Mouse (Mus musculus) midbrain, embryonic 16.5 days (tissue): Measurements from ENCODE around the gene Zpr1. TPM values are rescaled to one million over a fixed set of nuclear protein-coding genes. Genes with fewer than 3 reads are reported as not detected.
"Not testable (repeated sequence)": the region's sequence is repeated elsewhere in the genome, so short reads cannot be mapped to it uniquely, and the experiment has no call there.

ENCODE experiments used
- ATAC-seq: fragments of 200-750 bp; cut with Nextera tagmentation; 2 replicates; pipeline ENCODE4 v1.8.0; 2017; ENCODE audit warnings: moderate TSS enrichment
- H3K27ac ChIP-seq: fragments of 300-500 bp; sonication (generic); 2 replicates; pipeline ENCODE4 v1.5.1; 2014; ENCODE audit warnings: mild to moderate bottlenecking, low read length, mixed read lengths
- H3K27me3 ChIP-seq: fragments of 300-500 bp; sonication (generic); 2 replicates; pipeline ENCODE4 v1.6.1; 2014; ENCODE audit warnings: low read depth, low read length, mixed read lengths; ENCODE audit not compliant: control insufficient read depth, insufficient read depth
- H3K36me3 ChIP-seq: fragments of 300-500 bp; sonication (generic); 2 replicates; pipeline ENCODE4 v1.6.1; 2014; ENCODE audit warnings: mild to moderate bottlenecking, low read length, moderate library complexity, mixed read lengths; ENCODE audit not compliant: control insufficient read depth, insufficient read depth
- H3K4me1 ChIP-seq: fragments of 300-500 bp; sonication (generic); 2 replicates; pipeline ENCODE4 v1.6.1; 2014; ENCODE audit warnings: mild to moderate bottlenecking, low read length, mixed read lengths; ENCODE audit not compliant: control insufficient read depth, insufficient read depth
- H3K4me2 ChIP-seq: fragments of 300-500 bp; sonication (generic); 2 replicates; pipeline ENCODE4 v1.6.1; 2014; ENCODE audit warnings: mild to moderate bottlenecking, low read length, mixed read lengths
- H3K4me3 ChIP-seq: fragments of 300-500 bp; sonication (generic); 2 replicates; pipeline ENCODE4 v1.5.1; 2014; ENCODE audit warnings: low read depth, mild to moderate bottlenecking, low read length, moderate library complexity, mixed read lengths
- H3K9ac ChIP-seq: fragments of 300-500 bp; sonication (generic); 2 replicates; pipeline ENCODE4 v1.6.1; 2014; ENCODE audit warnings: low read depth, low read length, mixed read lengths
- H3K9me3 ChIP-seq: fragments of 300-500 bp; sonication (generic); replicated peaks from 2 replicates; pipeline ENCODE4 v1.6.1; 2014; ENCODE audit warnings: mild to moderate bottlenecking, low read length, mixed read lengths; ENCODE audit not compliant: control insufficient read depth, poor library complexity, severe bottlenecking
- WGBS: fragments of 180-500 bp; shearing (Covaris S2); extraction: QIAGEN DNeasy Blood & Tissue Kit; methylation state at CpG from one replicate; pipeline ENCODE4 v1.1.7; 2014; 5-methylcytosine and 5-hydroxymethylcytosine counted together
- polyA plus RNA-seq: library from polyadenylated mRNA; unstranded; fragments of >200 nt; fragmentation: Nextera tagmentation; extraction: Ambion mirVana; gene quantifications from 2 replicates; pipeline ENCODE4 v1.2.1, GENCODE M21; 2015

Gene Zpr1
- polyA plus RNA-seq, 1 experiment from 2014 or later = 63.4 TPM

DNA sequence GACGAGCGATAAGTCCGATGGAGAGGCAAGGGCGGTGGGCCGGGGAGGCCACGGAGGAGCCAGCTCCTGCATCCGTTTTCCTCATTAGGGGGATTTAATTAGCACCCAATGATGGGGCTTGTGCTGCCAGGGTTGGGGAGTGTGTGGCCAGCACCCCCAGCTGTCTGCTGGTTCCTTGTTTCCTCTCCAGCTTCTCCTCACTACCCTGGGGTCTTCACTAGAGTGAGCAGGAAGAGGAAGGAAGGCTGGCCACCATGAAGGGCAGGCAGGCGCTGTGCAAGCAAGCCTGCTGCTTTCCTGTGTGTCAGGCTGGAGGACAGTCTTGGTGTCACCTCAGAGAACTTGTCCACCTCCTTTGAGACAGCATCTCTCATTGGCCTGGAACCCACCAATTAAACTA lies 44.0 kb downstream of the Zpr1 start:
- H3K36me3 ChIP-seq = no peaks in the 10 kb centered on the region
- no peaks in the 10 kb centered on the region for H3K9me3 ChIP-seq
- H3K4me1 ChIP-seq = peaks cover 16% of the 10 kb centered on the region
- H3K27me3 ChIP-seq = no peaks in the 10 kb centered on the region
- WGBS = 50% methylated on average over 8 of the region's 8 CpGs
- H3K9ac ChIP-seq = no peak overlapping the region
- no peak for ATAC-seq
- no peak overlapping the region for H3K27ac ChIP-seq
- H3K4me3 ChIP-seq = no peak overlapping the region
- no peak overlapping the region for H3K4me2 ChIP-seq

DNA sequence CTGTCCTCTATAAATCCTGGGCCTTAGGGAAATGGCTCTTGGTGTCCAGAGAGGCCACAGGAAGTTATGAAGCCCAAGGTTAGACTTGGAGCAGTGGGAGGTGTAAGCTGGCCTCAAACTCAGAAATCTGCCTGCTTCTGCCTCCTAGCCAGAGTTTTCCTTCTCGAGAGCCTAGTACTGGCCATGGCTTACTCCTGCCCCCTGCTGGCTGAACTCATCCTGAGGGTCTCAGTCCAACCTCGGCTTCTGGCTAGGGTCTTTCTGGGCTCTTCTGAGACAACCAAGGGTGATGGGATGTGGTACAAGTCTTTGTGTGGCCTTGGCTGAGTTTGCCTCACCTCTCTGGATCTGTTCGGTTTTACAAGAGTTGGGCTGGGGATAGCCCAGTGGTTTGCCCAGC lies 45.1 kb downstream of the Zpr1 start:
- no peak overlapping the region for H3K4me2 ChIP-seq
- no peaks in the 10 kb centered on the region for H3K36me3 ChIP-seq
- H3K9me3 ChIP-seq = no peaks in the 10 kb centered on the region
- H3K4me1 ChIP-seq = peaks cover 16% of the 10 kb centered on the region
- no peak for ATAC-seq
- H3K9ac ChIP-seq = no peak overlapping the region
- no peak overlapping the region for H3K4me3 ChIP-seq
- H3K27ac ChIP-seq = no peak overlapping the region
- no peaks in the 10 kb centered on the region for H3K27me3 ChIP-seq
- 89% methylated on average over 3 of the region's 3 CpGs for whole genome bisulfite sequencing

DNA sequence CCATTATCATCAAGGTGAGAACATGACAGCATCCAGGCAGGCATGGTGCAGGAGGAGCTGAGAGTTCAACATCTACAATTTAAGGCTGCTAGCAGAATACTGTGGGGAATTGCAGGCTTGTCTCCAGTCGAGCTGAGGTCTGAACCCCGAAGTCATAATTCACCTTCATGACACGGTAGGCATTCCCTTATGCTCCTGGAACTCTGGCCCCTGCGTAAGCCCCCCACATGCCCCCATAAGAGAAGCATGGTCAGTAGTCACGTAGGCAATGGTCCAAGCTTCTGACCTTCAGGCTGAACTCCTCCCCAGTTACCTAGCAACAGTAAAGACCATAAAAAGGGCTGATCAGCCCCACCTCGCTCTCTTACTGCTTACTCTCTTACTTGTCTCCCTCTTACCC lies 47.0 kb downstream of the Zpr1 start, which contains the start of gene 4931429L15Rik:
TSS of gene 4931429L15Rik (minus strand) at position 101 of the 400 bp plus-strand sequence.
- H3K27me3 ChIP-seq, H3K27ac ChIP-seq, H3K4me3 ChIP-seq, H3K9ac ChIP-seq, H3K9me3 ChIP-seq, ATAC-seq, H3K36me3 ChIP-seq, H3K4me2 ChIP-seq: not testable (repeated sequence)
- 82% methylated on average over 6 of the region's 6 CpGs for WGBS
- H3K4me1 ChIP-seq = peaks cover 16% of the 10 kb centered on the region

DNA sequence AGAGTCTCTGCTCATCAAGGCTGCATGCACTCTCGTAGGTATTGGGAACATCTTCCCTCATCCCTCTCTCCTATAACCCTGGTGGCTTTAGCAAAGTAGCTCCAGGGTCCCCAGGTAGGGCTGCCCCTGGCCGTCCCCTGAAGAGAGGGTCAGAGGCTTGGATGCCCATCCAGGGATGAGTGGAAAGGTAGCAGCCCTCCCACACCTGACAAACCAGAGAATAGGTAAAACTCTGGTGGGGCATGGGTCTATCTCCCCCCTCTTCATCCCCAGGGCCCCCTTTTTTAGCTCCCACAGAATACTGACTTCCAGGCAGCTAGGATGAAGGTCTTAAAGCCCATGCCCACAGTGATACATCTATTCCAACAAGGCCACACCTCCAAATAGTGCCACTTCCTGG lies 47.6 kb downstream of the Zpr1 start:
- Histone ChIP-seq H3K4me1 (peaks cover 11% of the 10 kb centered on the region), H3K9me3 (no peaks in the 10 kb centered on the region), H3K4me2 (no peak overlapping the region), H3K4me3 (no peak overlapping the region), H3K27me3 (no peaks in the 10 kb centered on the region), H3K27ac (no peak overlapping the region), H3K9ac (no peak overlapping the region), H3K36me3 (no peaks in the 10 kb centered on the region)
- 92% methylated on average over 2 of the region's 2 CpGs for WGBS
- ATAC-seq = no peak

DNA sequence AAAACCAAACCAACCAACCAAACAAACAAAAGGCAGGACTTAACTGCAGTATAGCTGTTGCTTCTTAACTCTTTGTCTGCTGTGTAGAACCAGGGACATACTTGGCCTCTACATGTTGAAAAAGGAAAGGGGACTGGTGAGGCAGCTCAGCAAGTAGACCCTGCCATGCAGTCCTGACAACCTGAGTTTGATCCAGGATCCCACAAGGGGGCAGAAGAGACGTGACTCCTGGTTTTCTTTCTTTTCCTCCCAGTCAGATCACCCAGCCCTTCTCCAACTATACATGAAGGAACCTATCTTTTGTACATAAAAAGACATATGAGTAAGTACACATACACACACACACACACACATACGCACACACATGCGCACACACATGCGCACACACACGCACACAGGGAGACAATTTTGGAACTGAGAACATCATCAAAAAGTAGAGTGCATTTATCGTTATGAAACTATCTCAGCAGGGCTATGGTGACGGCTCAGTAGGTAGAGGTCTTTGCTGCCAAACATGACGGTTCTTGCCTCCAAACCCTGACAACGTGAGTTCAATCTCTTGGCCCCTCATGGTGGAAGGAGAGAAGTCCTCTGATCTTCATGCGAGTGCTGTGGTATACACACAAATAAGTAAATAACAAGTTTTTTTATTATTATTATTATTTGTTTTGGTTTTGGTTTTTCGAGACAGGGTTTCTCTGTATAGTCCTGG lies 54.0 kb downstream of the Zpr1 start:
- H3K9ac ChIP-seq = no peak overlapping the region
- no peak for ATAC-seq
- H3K36me3 ChIP-seq = no peaks in the 10 kb centered on the region
- no peak overlapping the region for H3K27ac ChIP-seq
- H3K4me2 ChIP-seq = no peak overlapping the region
- no peak overlapping the region for H3K4me3 ChIP-seq
- peaks cover 15% of the 10 kb centered on the region for H3K4me1 ChIP-seq
- WGBS = 90% methylated on average over 11 of the region's 11 CpGs
- H3K9me3 ChIP-seq = no peaks in the 10 kb centered on the region
- no peaks in the 10 kb centered on the region for H3K27me3 ChIP-seq

DNA sequence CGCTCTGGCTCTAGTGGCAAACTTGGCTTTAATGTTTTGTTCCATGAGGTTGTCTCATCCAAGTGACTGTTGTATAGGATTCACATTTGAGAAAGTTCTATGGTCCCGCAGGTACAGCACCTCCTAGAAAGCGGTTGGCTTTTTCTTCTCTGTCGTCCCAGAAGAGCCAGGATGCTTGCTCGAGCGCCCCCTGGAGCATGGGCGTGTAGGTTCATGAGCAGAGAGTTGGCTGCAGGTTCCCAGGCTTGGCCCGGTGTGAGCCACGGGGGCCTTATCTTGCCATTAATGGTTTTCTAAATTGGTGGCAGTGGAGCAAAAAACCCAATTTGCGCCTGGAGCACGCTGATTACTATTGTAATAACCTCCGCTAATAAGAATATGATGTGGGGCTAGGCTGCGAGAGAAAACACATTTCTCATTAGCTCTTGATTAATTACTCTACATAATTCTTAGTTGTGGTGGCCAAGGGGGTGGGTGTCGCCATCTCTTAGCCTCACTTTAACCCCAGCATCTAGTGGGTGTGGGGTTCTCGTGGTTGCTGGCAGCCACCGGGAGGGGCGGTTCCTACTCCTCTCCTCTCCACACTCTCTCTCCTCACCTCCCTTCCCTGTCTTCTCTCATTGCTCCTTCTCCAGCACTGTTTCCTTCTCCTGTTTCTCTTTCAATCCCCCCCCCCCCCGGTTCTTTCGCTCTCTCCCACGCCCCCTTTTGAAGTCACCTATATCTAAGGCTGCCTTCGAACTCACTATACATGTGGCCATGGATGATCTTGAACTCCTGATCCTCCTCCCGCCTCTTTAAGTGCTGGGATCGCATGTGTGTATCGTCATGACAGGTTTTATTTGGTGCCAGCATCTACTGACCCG lies 55.1 kb downstream of the Zpr1 start:
- 0 out of 2 replicates have a peak, but pooled peaks have one; percentile 11 for ATAC-seq
- Histone ChIP-seq H3K9ac (peak overlapping the region; percentile 62), H3K4me2 (peak overlapping the region; percentile 38; the same call in 1 of the 2 replicates), H3K9me3 (no peaks in the 10 kb centered on the region), H3K27me3 (no peaks in the 10 kb centered on the region), H3K27ac (peak overlapping the region; percentile 51), H3K4me3 (no peak overlapping the region), H3K4me1 (peaks cover 15% of the 10 kb centered on the region), H3K36me3 (no peaks in the 10 kb centered on the region)
- WGBS = 53% methylated on average over 25 of the region's 25 CpGs

DNA sequence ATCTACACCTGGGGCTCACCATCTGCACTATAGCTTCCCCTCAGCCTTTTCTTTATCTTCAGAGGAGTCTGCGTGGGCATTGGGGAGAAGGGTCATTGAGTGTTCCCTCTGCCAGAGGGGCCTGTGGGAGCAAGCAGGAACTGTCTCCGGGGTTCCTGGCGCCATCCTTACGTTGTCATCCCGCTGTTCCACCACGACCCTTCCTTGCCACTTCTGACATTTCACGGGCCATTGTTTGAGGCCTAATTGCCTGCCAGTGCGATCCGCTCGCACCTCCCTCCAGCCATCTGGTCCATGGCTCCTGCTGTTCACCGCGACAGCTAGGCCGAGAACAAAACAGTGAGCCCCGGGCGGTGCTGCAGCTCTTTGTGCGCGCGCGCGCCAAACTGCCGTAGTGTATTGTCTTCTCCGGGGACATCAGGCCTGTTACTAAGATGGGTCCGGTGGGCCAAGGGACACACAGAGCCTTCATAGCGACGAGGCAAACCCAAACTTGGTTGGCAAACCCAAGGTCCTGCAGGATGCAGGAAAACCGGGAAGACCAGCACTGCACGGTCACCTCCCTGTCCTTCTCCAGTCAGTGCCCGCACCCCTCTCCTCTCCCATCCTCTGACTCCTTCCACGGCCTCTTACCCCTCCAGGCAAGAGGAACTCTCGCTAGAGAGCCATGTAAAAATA lies 55.8 kb downstream of the Zpr1 start:
- H3K9me3 ChIP-seq = no peaks in the 10 kb centered on the region
- ATAC-seq = peak; percentile 75
- 2% methylated on average over 30 of the region's 30 CpGs for WGBS
- no peaks in the 10 kb centered on the region for H3K36me3 ChIP-seq
- no peaks in the 10 kb centered on the region for H3K27me3 ChIP-seq
- H3K4me2 ChIP-seq = peak overlapping the region; percentile 38
- peak overlapping the region; percentile 62 for H3K9ac ChIP-seq
- H3K4me1 ChIP-seq = peaks cover 15% of the 10 kb centered on the region
- peak overlapping the region; percentile 9; the same call in 1 of the 2 replicates for H3K4me3 ChIP-seq
- H3K27ac ChIP-seq = peak overlapping the region; percentile 51

DNA sequence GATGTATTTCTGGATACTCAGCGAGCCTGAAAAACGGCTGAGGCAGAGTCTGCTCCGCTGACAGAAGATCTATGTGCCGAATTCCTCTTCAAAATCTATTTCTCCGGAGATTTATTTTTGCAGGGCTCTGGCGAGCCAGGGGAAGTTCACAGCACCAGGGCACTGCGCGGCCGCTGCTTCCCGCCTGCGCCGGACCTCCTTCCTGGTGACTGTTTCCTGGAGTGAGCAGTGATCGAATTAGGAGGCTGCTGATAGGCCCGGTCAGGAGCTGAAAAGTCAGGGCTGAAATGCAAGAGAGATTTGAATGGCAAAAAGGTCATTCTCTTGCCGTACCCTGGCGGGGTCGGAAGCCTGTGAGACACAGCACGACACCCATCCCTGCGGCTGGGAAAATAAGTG lies 56.4 kb downstream of the Zpr1 start:
- ATAC-seq = peak; percentile 43; the same call in 1 of the 2 replicates

More for the DNA sequence above, 56.4 kb downstream of the Zpr1 start:
- Histone ChIP-seq H3K4me3 (peak overlapping the region; percentile 9; the same call in 1 of the 2 replicates), H3K4me2 (peak overlapping the region; percentile 38), H3K36me3 (no peaks in the 10 kb centered on the region), H3K27ac (peak overlapping the region; percentile 51), H3K9ac (peak overlapping the region; percentile 62), H3K4me1 (peaks cover 15% of the 10 kb centered on the region), H3K9me3 (no peaks in the 10 kb centered on the region), H3K27me3 (no peaks in the 10 kb centered on the region)
- WGBS = 2% methylated on average over 19 of the region's 19 CpGs
